Mouse (Mus musculus): ENCODE data around the gene Rab26.

DNA sequence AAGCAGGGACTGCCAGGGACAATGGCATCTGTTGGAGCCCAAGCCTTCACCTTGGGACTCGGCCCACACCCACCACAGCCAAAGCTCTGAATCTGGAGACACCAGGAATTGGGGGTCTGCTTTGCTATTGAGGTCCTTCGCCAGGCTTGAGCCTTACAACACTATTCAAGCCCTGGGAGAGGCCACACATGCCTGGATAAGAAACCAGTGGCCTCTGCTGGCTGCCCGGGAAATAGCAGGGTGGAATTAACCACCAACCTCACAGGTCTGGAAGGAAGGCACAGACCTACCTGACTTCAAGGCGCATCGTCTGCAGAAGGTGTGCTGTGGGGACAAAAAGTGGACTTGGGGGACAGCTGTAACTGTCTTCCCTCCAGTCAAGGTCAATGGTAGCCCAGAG, 20.4 kb downstream of the Rab26 start:
- TF ChIP-seq EP300 (IDR thresholded peaks at IDR 0.05), result no peak
- TF ChIP-seq CTCF (IDR thresholded peaks at IDR 0.05), result peak; percentile 83
